15 mouse cellular contexts compared by ENCODE assay signal in the genomic region with DNA sequence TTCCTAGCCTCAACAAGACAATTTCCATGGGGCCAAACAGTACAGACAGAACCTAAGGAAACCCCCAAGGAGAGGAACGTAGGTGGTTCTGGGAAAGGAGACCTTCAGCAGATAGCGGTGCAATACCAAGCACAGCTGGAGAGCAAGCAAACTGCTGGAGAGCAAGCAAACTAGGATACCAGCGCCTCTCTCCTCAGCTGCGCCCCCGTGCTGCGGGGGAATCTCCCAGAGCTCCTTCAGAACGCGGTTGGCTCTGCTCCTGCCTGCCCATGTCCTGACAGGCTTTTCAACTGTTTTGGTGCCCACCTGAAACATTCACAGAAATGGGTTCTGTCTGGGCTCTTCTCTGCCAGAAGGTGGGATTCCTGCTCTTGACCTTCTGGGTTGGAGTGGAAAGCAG.
"Had no signal": no experiment of that assay in that cellular context is flagged by ENCODE, and none has a peak within 500 bp of the region (broad histone marks: within the 10 kb centered on the region; RNA-seq: fewer than 3 reads in every experiment).

No protein-coding gene starts in this region.

- H3K4me1 ChIP-seq: liver, embryonic 13.5 days; stomach, embryonic 15.5 days had no signal

- H3K27ac ChIP-seq: kidney, postnatal 0 days; liver, embryonic 13.5 days; neural tube, embryonic 12.5 days; stomach, embryonic 15.5 days had no signal

- H3K27me3 ChIP-seq: liver, embryonic 13.5 days; neural tube, embryonic 12.5 days; stomach, embryonic 15.5 days had no signal

- H3K4me3 ChIP-seq: layer of hippocampus, adult 2 months; liver, embryonic 13.5 days; neural tube, embryonic 12.5 days; stomach, embryonic 15.5 days had no signal

- H3K4me2 ChIP-seq: liver, embryonic 13.5 days; midbrain, embryonic 11.5 days; neural tube, embryonic 12.5 days; stomach, embryonic 15.5 days had no signal

- H3K9me3 ChIP-seq: liver, embryonic 13.5 days; neural tube, embryonic 12.5 days; stomach, embryonic 15.5 days had no signal

- H3K36me3 ChIP-seq: liver, embryonic 13.5 days; neural tube, embryonic 12.5 days; stomach, embryonic 15.5 days had no signal

- H3K9ac ChIP-seq: liver, embryonic 13.5 days; neural tube, embryonic 12.5 days; stomach, embryonic 15.5 days had no signal

- DNase-seq: kidney, postnatal 25 days; layer of hippocampus, adult 9-11 months; liver, embryonic 13.5 days; lung, adult 2 months; lung, postnatal 14 days; lung, postnatal 4 days; midbrain, embryonic 14.5 days; right cerebral cortex, postnatal 25 days; spleen, adult 18-20 months; thymus, postnatal 25 days had no signal
